9 mouse cellular contexts compared by ENCODE assay signal in genomic region chr9:66920488-66921279, GRCm38 (mm10). TPM values are rescaled to one million over a fixed set of nuclear protein-coding genes. Genes with fewer than 3 reads are reported as not detected.
DNase-seq lines count a peak whose midpoint lies in the region; ATAC-seq and TF ChIP-seq lines count a peak whose summit lies in the region.
"Had no signal": no experiment of that assay in that cellular context is flagged by ENCODE, and none has a peak within 500 bp of the region (broad histone marks: within the 10 kb centered on the region; RNA-seq: fewer than 3 reads in every experiment).

No protein-coding gene starts in this region.

- no peak for TF ChIP-seq RAD21 in MEL (IDR thresholded peaks at IDR 0.05; ENCODE audit: low read depth, low read length)

- H3K27me3 ChIP-seq in heart, embryonic 14.5 days (ENCODE audit: control insufficient read depth, insufficient read depth, low read length): no peaks in the 10 kb centered on the region
- H3K27me3 ChIP-seq in MEL (ENCODE audit: control insufficient read depth in 1 of 2, insufficient read depth in 2 of 2, low read length in 2 of 2): no peaks in the 10 kb centered on the region
- no peaks in the 10 kb centered on the region for H3K27me3 ChIP-seq in hindbrain, embryonic 14.5 days (ENCODE audit: control insufficient read depth, insufficient read depth, low read length)
- no peaks in the 10 kb centered on the region for H3K27me3 ChIP-seq in midbrain, embryonic 13.5 days

- H3K9ac ChIP-seq in heart, embryonic 14.5 days (ENCODE audit: low read length): no peak overlapping the region
- peak overlapping the region; percentile 22 for H3K9ac ChIP-seq in MEL (ENCODE audit: control insufficient read depth, low read depth, low read length, poor library complexity, severe bottlenecking)
- no peak overlapping the region for H3K9ac ChIP-seq in hindbrain, embryonic 14.5 days
- H3K9ac ChIP-seq in midbrain, embryonic 13.5 days (replicated peaks): no peak overlapping the region

- ATAC-seq in heart, embryonic 14.5 days (ENCODE audit: insufficient number of reproducible peaks, insufficient read depth, low FRiP score, low read depth): no peak
- ATAC-seq in hindbrain, embryonic 14.5 days (ENCODE audit: low FRiP score): no peak
- no peak for ATAC-seq in midbrain, embryonic 13.5 days

- no peak overlapping the region for H3K27ac ChIP-seq in heart, embryonic 14.5 days (replicated peaks in 1 of 2; ENCODE audit: control insufficient read depth in 1 of 2, insufficient read depth in 1 of 2, low read depth in 2 of 2, low read length in 2 of 2)
- no peak overlapping the region for H3K27ac ChIP-seq in MEL (ENCODE audit: control insufficient read depth, low read depth, low read length)
- no peak overlapping the region for H3K27ac ChIP-seq in hindbrain, embryonic 14.5 days
- H3K27ac ChIP-seq in midbrain, embryonic 13.5 days: no peak overlapping the region

- H3K9me3 ChIP-seq in heart, embryonic 14.5 days (ENCODE audit: control insufficient read depth, low read length): no peaks in the 10 kb centered on the region
- no peaks in the 10 kb centered on the region for H3K9me3 ChIP-seq in MEL (replicated peaks; ENCODE audit: insufficient read depth, low read length)
- H3K9me3 ChIP-seq in hindbrain, embryonic 14.5 days (ENCODE audit: control insufficient read depth, low read length): no peaks in the 10 kb centered on the region
- no peaks in the 10 kb centered on the region for H3K9me3 ChIP-seq in midbrain, embryonic 13.5 days

- TF ChIP-seq POLR2A in MEL (IDR thresholded peaks at IDR 0.05; ENCODE audit: control insufficient read depth in 1 of 2, insufficient read depth in 1 of 2, low read depth in 1 of 2, low read length in 2 of 2, poor library complexity in 1 of 2): no peak

- TF ChIP-seq CTCF in MEL (IDR thresholded peaks at IDR 0.05 in 2 of 3, conservative IDR thresholded peaks at IDR 0.05 in 1 of 3; ENCODE audit: control insufficient read depth in 1 of 3, insufficient read depth in 1 of 3, low read depth in 2 of 3, low read length in 3 of 3, poor library complexity in 1 of 3, severe bottlenecking in 1 of 3): no peak

- no peaks in the 10 kb centered on the region for H3K36me3 ChIP-seq in heart, embryonic 14.5 days (ENCODE audit: control insufficient read depth, insufficient read depth, low read length)
- peaks cover 0 to 35% of the 10 kb centered on the region in 2 experiments; a peak in 2 of 4 replicates for H3K36me3 ChIP-seq in MEL (ENCODE audit: control insufficient read depth in 1 of 2, insufficient read depth in 2 of 2, low read length in 2 of 2)
- H3K36me3 ChIP-seq in hindbrain, embryonic 14.5 days (replicated peaks; ENCODE audit: control insufficient read depth, insufficient read depth): peaks cover 6% of the 10 kb centered on the region; the same call in 1 of the 2 replicates
- no peaks in the 10 kb centered on the region for H3K36me3 ChIP-seq in midbrain, embryonic 13.5 days

- H3K79me2 ChIP-seq in MEL (ENCODE audit: control insufficient read depth, insufficient read depth, low read length, poor library complexity): peaks cover 16% of the 10 kb centered on the region

- peaks cover 3 to 20% of the 10 kb centered on the region in 2 experiments for H3K4me1 ChIP-seq in heart, embryonic 14.5 days (ENCODE audit: control insufficient read depth in 2 of 2, insufficient read depth in 2 of 2, low read length in 2 of 2)
- peaks cover 18 to 19% of the 10 kb centered on the region in 2 experiments for H3K4me1 ChIP-seq in MEL (ENCODE audit: control insufficient read depth in 1 of 2, insufficient read depth in 2 of 2, low read length in 2 of 2)
- peaks cover 20% of the 10 kb centered on the region for H3K4me1 ChIP-seq in hindbrain, embryonic 14.5 days (replicated peaks; ENCODE audit: control insufficient read depth, insufficient read depth, low read length)
- H3K4me1 ChIP-seq in midbrain, embryonic 13.5 days (replicated peaks): peaks cover 31% of the 10 kb centered on the region

- no peak for DNase-seq in heart, adult 8-10 months (ENCODE audit: low spot score)
- peak; percentile 52 for DNase-seq in MEL (ENCODE audit: low read depth, low spot score)
- DNase-seq in hindbrain, embryonic 14.5 days (ENCODE audit: low spot score): no peak
- DNase-seq in layer of hippocampus, postnatal 25 days (ENCODE audit: extremely low spot score in 1 of 2, low spot score in 1 of 2): no peak
- DNase-seq in embryo, embryonic 9.5 days (ENCODE audit: extremely low spot score): no peak
- DNase-seq in cerebellum, postnatal 10 days: no peak
- DNase-seq: cerebellum, adult 9-10 months had no signal

- peak overlapping the region; percentile 89 for H3K4me2 ChIP-seq in heart, embryonic 14.5 days (ENCODE audit: low read length)
- peak overlapping the region; percentile 63 for H3K4me2 ChIP-seq in hindbrain, embryonic 14.5 days (replicated peaks)
- peak overlapping the region; percentile 84 for H3K4me2 ChIP-seq in midbrain, embryonic 13.5 days (replicated peaks)

- H3K4me3 ChIP-seq in heart, embryonic 14.5 days (ENCODE audit: control insufficient read depth in 1 of 2, insufficient read depth in 1 of 2, low read depth in 1 of 2, low read length in 2 of 2): no peak overlapping the region
- H3K4me3 ChIP-seq in MEL (ENCODE audit: control insufficient read depth in 1 of 2, insufficient read depth in 1 of 2, low read depth in 2 of 2, low read length in 2 of 2): peak overlapping the region; percentile 21 to 37
- no peak overlapping the region for H3K4me3 ChIP-seq in hindbrain, embryonic 14.5 days (replicated peaks; ENCODE audit: low read length)
- H3K4me3 ChIP-seq in midbrain, embryonic 13.5 days (replicated peaks): no peak overlapping the region

- TF ChIP-seq EP300 in MEL (IDR thresholded peaks at IDR 0.05; ENCODE audit: low read depth in 1 of 2, low read length in 2 of 2): peak; percentile 40; a peak in 2 of 4 replicates

- 10% methylated on average over 6 of the region's 6 CpGs for WGBS in heart, embryonic 14.5 days
- WGBS in hindbrain, embryonic 14.5 days: 10% methylated on average over 6 of the region's 6 CpGs
- WGBS in midbrain, embryonic 13.5 days: 11% methylated on average over 6 of the region's 6 CpGs

TF ChIP-seq in MEL, 35 proteins besides CTCF, POLR2A, EP300 and RAD21:
- peak; percentile 58 for TF ChIP-seq GATA1 (IDR thresholded peaks at IDR 0.05; ENCODE audit: low read depth, low read length)
- peak; percentile 24 for TF ChIP-seq TAL1 (IDR thresholded peaks at IDR 0.05; ENCODE audit: low read length)
- TF ChIP-seq TCF12 (IDR thresholded peaks at IDR 0.05; ENCODE audit: low read depth, low read length): 0 out of 2 replicates have a peak, but pooled peaks have one; percentile 14
- no peak for TF ChIP-seq ZMIZ1 (IDR thresholded peaks at IDR 0.05; ENCODE audit: low read depth, low read length)

RNA-seq across cellular contexts. Expression of gene Rab8b, which starts 1.2 kb away (rescaled TPM):
- 16.7 and 18.9 TPM in 2 replicates for polyA plus RNA-seq in heart, embryonic 14.5 days (2014; fragmentation: Nextera tagmentation; extraction: Ambion mirVana)
- total RNA-seq in heart, adult 8-10 months (2022): 1 to 10 TPM; 7.7 to 9.2 (median 8.2) TPM
- 15.0 and 16.4 TPM in 2 replicates for total RNA-seq in MEL (2012; rRNA removed)
- polyA plus RNA-seq in MEL (2012; ENCODE audit: insufficient read depth in 1 of 2, insufficient read length in 2 of 2, low read depth in 1 of 2, low replicate concordance in 2 of 2, missing spikeins in 1 of 2): 10 to 100 TPM in 1 of 2 experiments, not detected in 1; 16.1 TPM
- polyA plus RNA-seq in hindbrain, embryonic 14.5 days (2014; fragmentation: Nextera tagmentation; extraction: Ambion mirVana): 33.8 and 38.2 TPM in 2 replicates
- 31.1 and 32.4 TPM in 2 replicates for polyA plus RNA-seq in midbrain, embryonic 13.5 days (2015; fragmentation: Nextera tagmentation; extraction: Ambion mirVana)
- total RNA-seq in layer of hippocampus, postnatal 25 days (2021): 10 to 100 TPM; 40.7 to 46.4 TPM

RNA-seq across cellular contexts. Expression of gene Rps27l, which starts 25.2 kb away (rescaled TPM):
- polyA plus RNA-seq in heart, embryonic 14.5 days (2014; fragmentation: Nextera tagmentation; extraction: Ambion mirVana): 515 and 527 TPM in 2 replicates
- 100 to 1,000 TPM; 151 to 173 (median 164) TPM for total RNA-seq in heart, adult 8-10 months (2022)
- total RNA-seq in MEL (2012; rRNA removed): 502 and 524 TPM in 2 replicates
- 100 to 1,000 TPM in 1 of 2 experiments, not detected in 1; 469 TPM for polyA plus RNA-seq in MEL (2012; ENCODE audit: insufficient read depth in 1 of 2, insufficient read length in 2 of 2, low read depth in 1 of 2, low replicate concordance in 2 of 2, missing spikeins in 1 of 2)
- polyA plus RNA-seq in hindbrain, embryonic 14.5 days (2014; fragmentation: Nextera tagmentation; extraction: Ambion mirVana): 215 and 261 TPM in 2 replicates
- 340 and 349 TPM in 2 replicates for polyA plus RNA-seq in midbrain, embryonic 13.5 days (2015; fragmentation: Nextera tagmentation; extraction: Ambion mirVana)
- 10 to 100 TPM; 36.7 to 44.4 TPM for total RNA-seq in layer of hippocampus, postnatal 25 days (2021)

RNA-seq across cellular contexts. Expression of gene Lactb, which starts 54.6 kb away (rescaled TPM):
- 8.5 and 8.7 TPM in 2 replicates for polyA plus RNA-seq in heart, embryonic 14.5 days (2014; fragmentation: Nextera tagmentation; extraction: Ambion mirVana)
- 10 to 100 TPM; 22.8 to 26.6 (median 23.5) TPM for total RNA-seq in heart, adult 8-10 months (2022)
- 27.0 and 28.9 TPM in 2 replicates for total RNA-seq in MEL (2012; rRNA removed)
- 100 to 1,000 TPM in 1 of 2 experiments, 10 to 100 TPM in 1; 36.9 to 108 TPM for polyA plus RNA-seq in MEL (2012; ENCODE audit: insufficient read depth in 1 of 2, insufficient read length in 2 of 2, low read depth in 1 of 2, low replicate concordance in 2 of 2, missing spikeins in 1 of 2)
- 15.4 and 17.8 TPM in 2 replicates for polyA plus RNA-seq in hindbrain, embryonic 14.5 days (2014; fragmentation: Nextera tagmentation; extraction: Ambion mirVana)
- 9.8 and 10.8 TPM in 2 replicates for polyA plus RNA-seq in midbrain, embryonic 13.5 days (2015; fragmentation: Nextera tagmentation; extraction: Ambion mirVana)
- total RNA-seq in layer of hippocampus, postnatal 25 days (2021): 10 to 100 TPM; 15.4 to 16.2 TPM

Comparison
In these comparisons a context has a peak if more than half of its experiments do, and no peak if none do; other contexts are left out.
1. H3K4me3 ChIP-seq: peak in MEL (2 of 2); none in heart, embryonic 14.5 days (0 of 2), hindbrain, embryonic 14.5 days (single experiment) and midbrain, embryonic 13.5 days (single experiment).
2. Peak in every context shown above with its lines, with median percentiles within 50 percentile points of each other: H3K4me2 ChIP-seq.